Mouse (Mus musculus) MEL (cell line): ENCODE data around the gene Bloc1s5.

ENCODE experiments used
- CHD2 ChIP-seq: IDR thresholded peaks from 2 replicates; pipeline ENCODE4 v1.6.1; 2011; ENCODE audit warnings: low read length, improper control_type of control experiment
- CTCF ChIP-seq, 3 experiments: IDR thresholded peaks in 2 of 3; conservative IDR thresholded peaks in 1 of 3; 2 replicates each; pipeline ENCODE4 v1.5.1; 2011 to 2012; ENCODE audit warnings: low read length in 3 of 3, low read depth in 2 of 3, mild to moderate bottlenecking in 2 of 3, improper control_type of control experiment in 1 of 3, inconsistent platforms in 1 of 3, mixed read lengths in 1 of 3, moderate library complexity in 1 of 3; ENCODE audit not compliant: control insufficient read depth in 1 of 3, insufficient read depth in 1 of 3, poor library complexity in 1 of 3, severe bottlenecking in 1 of 3
- ELF1 ChIP-seq: IDR thresholded peaks from 2 replicates; pipeline ENCODE4 v1.6.1; 2014; ENCODE audit warnings: low read depth, mild to moderate bottlenecking, inconsistent platforms, low read length, improper control_type of control experiment, moderate library complexity
- EP300 ChIP-seq, 2 experiments: IDR thresholded peaks; 2 replicates each; pipeline ENCODE4 v1.6.1; 2011; ENCODE audit warnings: improper control_type of control experiment in 2 of 2, low read length in 2 of 2, low read depth in 1 of 2, mild to moderate bottlenecking in 1 of 2
- GATA1 ChIP-seq: IDR thresholded peaks from 2 replicates; pipeline ENCODE4 v1.6.1; 2011; ENCODE audit warnings: low read depth, low read length, improper control_type of control experiment
- JUND ChIP-seq: IDR thresholded peaks from 2 replicates; pipeline ENCODE4 v1.6.1; 2011; ENCODE audit warnings: low read depth, mild to moderate bottlenecking, improper control_type of control experiment, low read length
- MAFK ChIP-seq: IDR thresholded peaks from 2 replicates; pipeline ENCODE4 v1.6.1; 2011; ENCODE audit warnings: low read depth, mild to moderate bottlenecking, low read length, improper control_type of control experiment, borderline replicate concordance
- MAZ ChIP-seq: IDR thresholded peaks from 2 replicates; pipeline ENCODE4 v1.6.1; 2012; ENCODE audit warnings: low read depth, mild to moderate bottlenecking, inconsistent platforms, low read length, improper control_type of control experiment
- POLR2A ChIP-seq, 2 experiments: IDR thresholded peaks; 2 replicates each; pipeline ENCODE4 v1.6.1; 2011 to 2012; ENCODE audit warnings: low read length in 2 of 2, mild to moderate bottlenecking in 2 of 2, control low read depth in 1 of 2, improper control_type of control experiment in 1 of 2, low read depth in 1 of 2, moderate library complexity in 1 of 2; ENCODE audit not compliant: control insufficient read depth in 1 of 2, insufficient read depth in 1 of 2, poor library complexity in 1 of 2
- POLR2AphosphoS5 ChIP-seq: IDR thresholded peaks from 2 replicates; pipeline ENCODE4 v1.6.1; 2012; ENCODE audit warnings: low read depth, borderline replicate concordance, mild to moderate bottlenecking, inconsistent platforms, low read length, moderate library complexity, mixed read lengths
- SIN3A ChIP-seq: IDR thresholded peaks from 2 replicates; pipeline ENCODE4 v1.6.1; 2012; ENCODE audit warnings: low read length, improper control_type of control experiment, inconsistent platforms
- UBTF ChIP-seq: IDR thresholded peaks from 2 replicates; pipeline ENCODE4 v1.6.1; 2012; ENCODE audit warnings: low read depth, mild to moderate bottlenecking, inconsistent platforms, low read length, improper control_type of control experiment, moderate library complexity, borderline replicate concordance; ENCODE audit not compliant: insufficient read depth
- ZNF384 ChIP-seq: IDR thresholded peaks from 2 replicates; pipeline ENCODE4 v1.6.1; 2012; ENCODE audit warnings: low read depth, mild to moderate bottlenecking, inconsistent platforms, low read length, improper control_type of control experiment

DNA sequence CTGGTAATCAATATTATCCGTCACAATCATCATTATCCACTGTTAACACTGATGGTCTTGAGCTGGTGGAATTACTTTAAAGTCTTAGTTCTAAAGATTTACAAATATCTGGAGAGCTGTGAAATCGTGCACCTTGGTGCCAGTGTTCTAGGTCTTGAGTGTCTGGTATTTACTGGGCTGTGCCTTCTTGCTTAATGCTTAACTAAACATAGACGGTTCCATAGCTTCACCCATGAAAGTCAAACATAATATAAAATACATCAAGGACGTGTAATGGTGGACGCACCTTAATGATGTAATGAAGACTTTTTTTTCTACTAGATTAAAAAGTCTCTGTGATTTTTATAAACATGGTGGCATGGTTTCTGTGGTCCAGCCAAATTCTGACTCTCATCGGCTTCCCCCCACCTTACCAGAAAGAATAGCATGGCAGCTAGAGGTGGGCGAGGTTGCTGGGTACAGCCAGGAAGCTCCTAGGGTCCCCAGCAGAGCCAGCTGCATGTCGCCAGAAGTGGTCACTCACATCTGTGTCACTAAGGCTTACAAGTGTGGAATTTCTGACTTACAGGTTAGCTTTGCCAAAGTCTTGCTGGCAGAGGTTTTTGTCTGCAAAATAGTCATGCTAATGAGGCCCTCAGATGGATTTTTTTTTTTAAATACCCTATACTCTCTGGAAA lies 90.0 kb downstream of the Bloc1s5 start:
- TF ChIP-seq CHD2 (no peak), POLR2AphosphoS5 (no peak), MAZ (no peak), POLR2A (IDR thresholded peaks at IDR 0.05; ENCODE audit: control insufficient read depth in 1 of 2, insufficient read depth in 1 of 2, low read depth in 1 of 2, low read length in 2 of 2, poor library complexity in 1 of 2) (no peak), CTCF (IDR thresholded peaks at IDR 0.05 in 2 of 3, conservative IDR thresholded peaks at IDR 0.05 in 1 of 3; ENCODE audit: control insufficient read depth in 1 of 3, insufficient read depth in 1 of 3, low read depth in 2 of 3, low read length in 3 of 3, poor library complexity in 1 of 3, severe bottlenecking in 1 of 3) (no peak), JUND (no peak), UBTF (no peak), GATA1 (no peak), ZNF384 (no peak), MAFK (no peak), ELF1 (no peak), EP300 (IDR thresholded peaks at IDR 0.05; ENCODE audit: low read depth in 1 of 2, low read length in 2 of 2) (no peak), SIN3A (no peak)
